Mouse (Mus musculus): ENCODE data around the gene Tcf12. TPM values are rescaled to one million over a fixed set of nuclear protein-coding genes. Genes with fewer than 3 reads are reported as not detected.

The Tcf12 gene
- total and polyA plus RNA-seq, 2 experiments: 18.4 to 19.2 TPM

DNA sequence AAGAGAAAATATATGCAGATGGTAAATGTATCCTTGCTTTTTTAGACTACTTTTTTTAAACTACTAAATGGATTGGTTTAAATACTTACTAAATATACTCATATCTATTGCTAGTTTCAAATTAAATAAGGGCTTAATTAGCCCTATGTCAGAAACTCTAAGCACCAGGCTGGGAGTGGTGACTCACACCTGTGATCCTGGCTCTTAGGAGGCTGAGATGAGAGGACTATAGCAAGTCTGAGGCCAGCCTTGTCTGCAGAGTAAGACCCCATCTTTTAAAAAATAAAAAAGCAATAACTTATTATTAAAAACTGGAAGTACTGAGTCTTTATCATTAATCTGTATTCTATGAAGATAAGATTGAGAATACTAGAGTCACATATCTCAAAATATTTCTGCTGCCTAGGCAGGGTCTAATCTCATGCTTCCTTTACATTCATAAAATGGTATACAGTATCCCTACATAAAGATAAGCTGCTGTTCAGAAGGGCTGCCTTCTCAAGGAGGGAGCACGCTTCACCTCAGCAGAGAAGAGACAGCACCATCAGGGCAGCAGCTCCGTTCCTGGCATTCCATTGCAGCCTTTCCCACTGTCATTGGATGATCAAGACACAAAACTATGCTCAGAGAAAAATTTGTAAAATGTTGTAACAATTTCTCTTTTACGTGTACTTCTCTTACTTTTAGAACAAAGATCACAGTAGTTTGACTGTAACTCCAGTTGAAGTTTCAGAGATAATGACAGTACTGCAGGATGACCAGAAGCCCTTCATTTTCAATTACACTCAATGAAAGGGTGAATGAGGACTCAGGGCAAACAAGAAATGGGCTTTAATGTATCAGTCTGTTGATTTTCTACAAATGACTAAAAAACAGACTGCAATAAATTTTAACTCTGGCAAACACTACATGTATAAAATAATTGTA lies 181.0 kb downstream of the Tcf12 start:
- Histone ChIP-seq H3K4me3 (ENCODE audit: insufficient read depth, low read depth, low read length) (no peak overlapping the region), H3K27ac (replicated peaks; ENCODE audit: insufficient read depth, low read depth, low read length) (no peak overlapping the region), H3K4me1 (ENCODE audit: control insufficient read depth, insufficient read depth, low read length) (no peaks in the 10 kb centered on the region), H3K36me3 (ENCODE audit: control insufficient read depth, insufficient read depth, low read length) (no peaks in the 10 kb centered on the region), H3K27me3 (ENCODE audit: control insufficient read depth, insufficient read depth, low read length) (no peaks in the 10 kb centered on the region), H3K79me2 (ENCODE audit: control insufficient read depth, insufficient read depth, low read length) (no peaks in the 10 kb centered on the region), H3K9ac (ENCODE audit: low read depth, low read length) (no peak overlapping the region)
- no peak for DNase-seq (ENCODE audit: extremely low read depth, low read depth, low spot score)
- no peak for TF ChIP-seq CTCF (IDR thresholded peaks at IDR 0.05; ENCODE audit: low read depth, low read length)
- no peak for TF ChIP-seq POLR2A (IDR thresholded peaks at IDR 0.05; ENCODE audit: extremely low read depth, insufficient read depth, low read length)
- 89% methylated on average over 3 of the region's 3 CpGs for WGBS

GRCm38 (mm10) chr9:71916662-71916953 lies 195.1 kb downstream of the Tcf12 start:
- Histone ChIP-seq H3K4me3 (ENCODE audit: insufficient read depth, low read depth, low read length) (no peak overlapping the region), H3K27ac (replicated peaks; ENCODE audit: insufficient read depth, low read depth, low read length) (no peak overlapping the region), H3K9ac (ENCODE audit: low read depth, low read length) (no peak overlapping the region), H3K27me3 (ENCODE audit: control insufficient read depth, insufficient read depth, low read length) (no peaks in the 10 kb centered on the region), H3K36me3 (ENCODE audit: control insufficient read depth, insufficient read depth, low read length) (peaks cover 4% of the 10 kb centered on the region; the same call in 1 of the 2 replicates), H3K79me2 (ENCODE audit: control insufficient read depth, insufficient read depth, low read length) (no peaks in the 10 kb centered on the region; the same call in 1 of the 2 replicates), H3K4me1 (ENCODE audit: control insufficient read depth, insufficient read depth, low read length) (no peaks in the 10 kb centered on the region)
- DNase-seq (ENCODE audit: extremely low read depth, low read depth, low spot score): no peak
- no peak for TF ChIP-seq POLR2A (IDR thresholded peaks at IDR 0.05; ENCODE audit: extremely low read depth, insufficient read depth, low read length)
- no peak for TF ChIP-seq CTCF (IDR thresholded peaks at IDR 0.05; ENCODE audit: low read depth, low read length)

DNA sequence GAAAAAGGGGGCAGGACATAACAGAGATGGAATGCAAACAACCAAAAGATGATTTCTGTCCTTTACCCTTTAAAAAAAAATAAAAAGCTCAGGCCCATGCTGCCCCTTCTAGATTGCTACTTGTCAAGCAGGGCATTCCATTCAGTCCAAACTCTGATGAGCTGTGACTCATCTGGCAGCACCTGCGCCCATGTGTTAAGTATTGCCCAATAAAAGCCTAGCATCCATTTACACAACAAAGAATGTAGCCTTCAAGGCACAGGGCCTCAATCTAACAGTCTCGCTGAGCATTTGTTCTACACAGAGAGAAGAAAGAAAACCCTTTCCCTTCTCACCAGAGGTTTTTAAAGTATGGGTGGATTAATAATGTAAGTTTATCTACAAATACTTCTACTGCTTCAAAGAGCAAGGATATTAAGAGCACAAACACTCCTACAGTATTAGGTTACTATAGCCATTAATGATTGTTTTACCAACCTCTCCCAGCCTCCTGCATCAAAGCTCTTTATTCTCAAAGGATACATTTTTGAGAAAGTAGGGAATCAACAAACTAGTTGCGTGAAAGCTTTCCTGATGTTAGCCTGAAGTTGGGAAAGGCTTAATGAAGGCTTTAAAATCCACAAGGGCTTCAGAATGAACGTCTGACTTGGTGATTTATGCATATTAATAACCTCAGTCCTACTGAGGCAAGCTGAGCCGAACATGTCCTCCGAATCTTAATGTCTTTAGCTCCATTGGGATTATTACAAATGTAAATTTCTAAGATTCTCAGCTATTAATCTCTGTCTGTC lies 195.6 kb downstream of the Tcf12 start:
- H3K27ac ChIP-seq (replicated peaks; ENCODE audit: insufficient read depth, low read depth, low read length): no peak overlapping the region
- 75% methylated on average over 6 of the region's 6 CpGs for WGBS
- H3K36me3 ChIP-seq (ENCODE audit: control insufficient read depth, insufficient read depth, low read length): peaks cover 2% of the 10 kb centered on the region; the same call in 1 of the 2 replicates
- no peak overlapping the region for H3K9ac ChIP-seq (ENCODE audit: low read depth, low read length)
- peak; percentile 42 for DNase-seq (ENCODE audit: extremely low read depth, low read depth, low spot score)
- no peaks in the 10 kb centered on the region for H3K27me3 ChIP-seq (ENCODE audit: control insufficient read depth, insufficient read depth, low read length)
- H3K79me2 ChIP-seq (ENCODE audit: control insufficient read depth, insufficient read depth, low read length): no peaks in the 10 kb centered on the region
- H3K4me1 ChIP-seq (ENCODE audit: control insufficient read depth, insufficient read depth, low read length): no peaks in the 10 kb centered on the region
- no peak overlapping the region for H3K4me3 ChIP-seq (ENCODE audit: insufficient read depth, low read depth, low read length)
- TF ChIP-seq CTCF (IDR thresholded peaks at IDR 0.05; ENCODE audit: low read depth, low read length) (no peak), POLR2A (IDR thresholded peaks at IDR 0.05; ENCODE audit: extremely low read depth, insufficient read depth, low read length) (no peak)

DNA sequence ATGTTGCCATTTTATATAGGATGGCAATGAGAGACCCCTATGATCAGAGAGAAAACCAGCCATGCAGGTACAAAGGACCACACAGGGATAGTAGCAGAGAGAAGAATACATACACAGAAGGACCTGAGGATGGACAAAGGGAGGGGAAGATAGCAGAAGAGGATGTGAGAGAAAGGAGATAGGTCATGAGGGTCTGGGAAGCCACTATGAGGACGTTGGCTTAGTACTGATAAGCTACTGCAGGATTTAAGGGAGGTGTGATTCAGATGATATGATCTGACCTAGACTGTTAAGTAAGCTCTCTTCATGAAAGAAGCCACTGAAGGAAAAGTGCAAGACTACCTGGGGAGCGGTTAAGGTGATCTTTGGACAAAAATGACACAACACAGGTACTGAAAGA lies 205.1 kb downstream of the Tcf12 start:
- H3K9ac ChIP-seq (ENCODE audit: low read depth, low read length): no peak overlapping the region
- DNase-seq (ENCODE audit: extremely low read depth, low read depth, low spot score): no peak
- no peak overlapping the region for H3K4me3 ChIP-seq (ENCODE audit: insufficient read depth, low read depth, low read length)
- 84% methylated on average over 2 of the region's 2 CpGs for WGBS
- no peaks in the 10 kb centered on the region; the same call in 1 of the 2 replicates for H3K79me2 ChIP-seq (ENCODE audit: control insufficient read depth, insufficient read depth, low read length)
- no peak overlapping the region for H3K27ac ChIP-seq (replicated peaks; ENCODE audit: insufficient read depth, low read depth, low read length)
- H3K36me3 ChIP-seq (ENCODE audit: control insufficient read depth, insufficient read depth, low read length): peaks cover 4% of the 10 kb centered on the region; the same call in 1 of the 2 replicates
- H3K4me1 ChIP-seq (ENCODE audit: control insufficient read depth, insufficient read depth, low read length): no peaks in the 10 kb centered on the region; the same call in 1 of the 2 replicates
- TF ChIP-seq CTCF (IDR thresholded peaks at IDR 0.05; ENCODE audit: low read depth, low read length) (no peak), POLR2A (IDR thresholded peaks at IDR 0.05; ENCODE audit: extremely low read depth, insufficient read depth, low read length) (no peak)
- no peaks in the 10 kb centered on the region for H3K27me3 ChIP-seq (ENCODE audit: control insufficient read depth, insufficient read depth, low read length)

DNA sequence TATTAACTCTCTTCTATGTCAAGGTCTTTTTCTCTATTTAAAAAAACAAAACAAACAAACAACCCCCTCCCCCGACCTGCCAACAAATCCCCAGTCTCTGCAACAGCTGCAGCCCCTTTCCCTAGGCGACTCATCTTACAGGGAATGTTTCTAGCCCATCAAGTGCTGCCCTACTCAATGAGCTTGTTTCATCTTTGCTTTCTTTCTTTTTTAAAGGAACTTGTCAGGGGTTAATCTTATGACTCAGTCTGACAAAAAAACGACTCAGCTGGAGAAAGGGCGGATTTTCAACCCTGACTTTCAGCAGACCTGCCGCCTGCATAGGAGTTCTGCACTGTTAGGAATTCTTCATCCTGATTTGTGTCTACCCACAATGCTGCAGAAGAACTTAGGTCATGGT lies 212.8 kb downstream of the Tcf12 start:
- WGBS: 80% methylated on average over 5 of the region's 5 CpGs

More for the DNA sequence above, 212.8 kb downstream of the Tcf12 start:
- no peak for DNase-seq (ENCODE audit: extremely low read depth, low read depth, low spot score)
- no peaks in the 10 kb centered on the region for H3K36me3 ChIP-seq (ENCODE audit: control insufficient read depth, insufficient read depth, low read length)
- H3K27ac ChIP-seq (replicated peaks; ENCODE audit: insufficient read depth, low read depth, low read length): no peak overlapping the region
- no peaks in the 10 kb centered on the region; the same call in 1 of the 2 replicates for H3K4me1 ChIP-seq (ENCODE audit: control insufficient read depth, insufficient read depth, low read length)
- TF ChIP-seq POLR2A (IDR thresholded peaks at IDR 0.05; ENCODE audit: extremely low read depth, insufficient read depth, low read length) (no peak), CTCF (IDR thresholded peaks at IDR 0.05; ENCODE audit: low read depth, low read length) (no peak)
- H3K79me2 ChIP-seq (ENCODE audit: control insufficient read depth, insufficient read depth, low read length): no peaks in the 10 kb centered on the region
- no peaks in the 10 kb centered on the region for H3K27me3 ChIP-seq (ENCODE audit: control insufficient read depth, insufficient read depth, low read length)
- H3K9ac ChIP-seq (ENCODE audit: low read depth, low read length): no peak overlapping the region
- no peak overlapping the region for H3K4me3 ChIP-seq (ENCODE audit: insufficient read depth, low read depth, low read length)
